Mouse (Mus musculus): ENCODE measurements around the gene Mmp7.

- TF ChIP-seq GATA1 (IDR thresholded peaks at IDR 0.05; ENCODE audit: borderline replicate concordance, low read length) (no peak), CTCF (IDR thresholded peaks at IDR 0.05; ENCODE audit: low read depth, low read length) (no peak), TAL1 (conservative IDR thresholded peaks at IDR 0.05; ENCODE audit: low read depth, low read length) (no peak), GATA2 (IDR thresholded peaks at IDR 0.05; ENCODE audit: borderline replicate concordance, low read depth, low read length) (no peak)
Observed at GRCm38 (mm10) chr9:7742696-7743095, 50.8 kb downstream of the Mmp7 start.
